Mouse (Mus musculus) erythroid progenitor cell, adult 5-6 weeks (primary cell): Measurements from ENCODE around the gene Dennd1a. TPM values are rescaled to one million over a fixed set of nuclear protein-coding genes. Genes with fewer than 3 reads are reported as not detected.

Experiments
- ATAC-seq: replicated peaks from 2 replicates; pipeline ENCODE4 v1.8.0; 2016; ENCODE audit warnings: moderate number of reproducible peaks, mild to moderate bottlenecking, moderate TSS enrichment, inconsistent platforms; ENCODE audit not compliant: poor library complexity, low FRiP score, severe bottlenecking
- total RNA-seq, 2 experiments: library from RNA; stranded (forward) in 1 of 2; stranded (reverse) in 1 of 2; fragments of 150-400 nt in 1 of 2; fragments of 186-747, 209-891 nt in 1 of 2; gene quantifications; 2 replicates each; pipeline versions ENCODE4 v1.2.3 to v1.2.4; 2015 to 2017; ENCODE audit warnings: low replicate concordance in 2 of 2

Gene Dennd1a
- total RNA-seq, 2 experiments from 2014 or later: 34.8 to 52.1 TPM

- no peak for ATAC-seq
Observed at GRCm38 (mm10) chr2:37931018-37931930, 355.9 kb downstream of the Dennd1a start.

GRCm38 (mm10) chr2:37926133-37926503 is 361.1 kb downstream of the Dennd1a start:
- no peak for ATAC-seq

- no peak for ATAC-seq
Observed at GRCm38 (mm10) chr2:37925413-37926132, 361.6 kb downstream of the Dennd1a start.

GRCm38 (mm10) chr2:37908721-37909506 is 378.3 kb downstream of the Dennd1a start:
- no peak for ATAC-seq

- no peak for ATAC-seq
Observed at GRCm38 (mm10) chr2:37908296-37908695, 378.9 kb downstream of the Dennd1a start.

- no peak for ATAC-seq
Observed at GRCm38 (mm10) chr2:37906261-37906660, 380.9 kb downstream of the Dennd1a start.

GRCm38 (mm10) chr2:37903286-37903685 is 383.9 kb downstream of the Dennd1a start:
- no peak for ATAC-seq

- no peak for ATAC-seq
Observed at GRCm38 (mm10) chr2:37883214-37883613, 404.0 kb downstream of the Dennd1a start.

GRCm38 (mm10) chr2:37881262-37881913 is 405.8 kb downstream of the Dennd1a start:
- ATAC-seq: no peak

- no peak for ATAC-seq
Observed at GRCm38 (mm10) chr2:37879697-37880096, 407.5 kb downstream of the Dennd1a start.

GRCm38 (mm10) chr2:37872791-37873190 is 414.4 kb downstream of the Dennd1a start:
- no peak for ATAC-seq

- no peak for ATAC-seq
Observed at GRCm38 (mm10) chr2:37869628-37870027, 417.6 kb downstream of the Dennd1a start.

GRCm38 (mm10) chr2:37867387-37867786 is 419.8 kb downstream of the Dennd1a start:
- ATAC-seq: no peak

GRCm38 (mm10) chr2:37857472-37857871 is 429.7 kb downstream of the Dennd1a start:
- no peak for ATAC-seq

- ATAC-seq: no peak
Observed at GRCm38 (mm10) chr2:37856955-37857354, 430.2 kb downstream of the Dennd1a start.

GRCm38 (mm10) chr2:37855226-37855625 is 432.0 kb downstream of the Dennd1a start:
- no peak for ATAC-seq

GRCm38 (mm10) chr2:37853878-37854435 is 433.2 kb downstream of the Dennd1a start:
- no peak for ATAC-seq

- ATAC-seq: no peak
Observed at GRCm38 (mm10) chr2:37850626-37851025, 436.6 kb downstream of the Dennd1a start.

GRCm38 (mm10) chr2:37849357-37849756 is 437.8 kb downstream of the Dennd1a start:
- ATAC-seq: no peak
